In genomic region chr4:59326031-59326760, GRCm38 (mm10) we compare ENCODE assay signal across 18 mouse cellular contexts.
"Had no signal": no experiment of that assay in that cellular context is flagged by ENCODE, and none has a peak within 500 bp of the region (broad histone marks: within the 10 kb centered on the region; RNA-seq: fewer than 3 reads in every experiment).

No protein-coding gene starts in this region.

- DNase-seq: kidney, adult 2 months; kidney, postnatal 25 days; layer of hippocampus, adult 9-11 months; liver, embryonic 13.5 days; lung, adult 2 months; lung, postnatal 14 days; lung, postnatal 4 days; retina, postnatal 1 day; right cerebral cortex, postnatal 25 days; thymus, adult 2 months; thymus, postnatal 14 days; thymus, postnatal 4 days had no signal

- H3K4me3 ChIP-seq: layer of hippocampus, adult 2 months; liver, embryonic 13.5 days; midbrain, embryonic 15.5 days; stomach, embryonic 15.5 days had no signal

- ATAC-seq: intestine, postnatal 0 days; midbrain, embryonic 15.5 days had no signal

- H3K9ac ChIP-seq: liver, embryonic 13.5 days; midbrain, embryonic 15.5 days; stomach, embryonic 15.5 days had no signal

- H3K4me2 ChIP-seq: liver, embryonic 13.5 days; midbrain, embryonic 11.5 days; midbrain, embryonic 15.5 days; stomach, embryonic 15.5 days had no signal

- H3K36me3 ChIP-seq: midbrain, embryonic 15.5 days; stomach, embryonic 15.5 days had no signal

- H3K27ac ChIP-seq: kidney, postnatal 0 days; layer of hippocampus, adult 2 months; midbrain, embryonic 15.5 days; stomach, embryonic 15.5 days had no signal

- H3K9me3 ChIP-seq: liver, embryonic 13.5 days; midbrain, embryonic 15.5 days; stomach, embryonic 15.5 days had no signal

- H3K27me3 ChIP-seq: liver, embryonic 13.5 days; midbrain, embryonic 15.5 days; stomach, embryonic 15.5 days had no signal
